In the genomic region with DNA sequence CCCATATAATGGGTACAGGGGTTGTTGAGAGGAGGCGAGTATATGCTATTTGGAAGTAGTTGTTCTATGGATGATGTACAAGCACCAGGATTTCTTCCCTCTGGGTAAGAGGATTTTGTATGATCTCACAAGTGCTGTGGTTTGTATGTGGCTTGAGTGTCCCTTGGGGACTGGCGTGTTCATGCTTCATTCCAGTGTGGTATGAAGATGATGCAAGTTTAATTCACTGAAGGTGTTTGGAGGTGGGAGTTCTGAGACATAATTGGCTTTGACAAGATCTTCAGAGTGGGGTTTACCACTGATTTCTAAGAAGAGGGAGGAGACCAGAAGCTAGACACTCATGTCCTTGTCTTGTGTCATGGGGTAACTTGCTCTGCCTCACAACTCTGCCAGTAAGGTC, we compare ENCODE assay signal across 23 mouse cellular contexts.
DNase-seq lines count a peak whose midpoint lies in the region; ATAC-seq and TF ChIP-seq lines count a peak whose summit lies in the region.
"Had no signal": no experiment of that assay in that cellular context is flagged by ENCODE, and none has a peak within 500 bp of the region (broad histone marks: within the 10 kb centered on the region; RNA-seq: fewer than 3 reads in every experiment).

No protein-coding gene starts in this region.

- no peaks in the 10 kb centered on the region for H3K27me3 ChIP-seq in C2C12 (ENCODE audit: control insufficient read depth, insufficient read depth, insufficient read length)
- no peaks in the 10 kb centered on the region for H3K27me3 ChIP-seq in myocyte (ENCODE audit: control insufficient read depth, insufficient read depth, insufficient read length)
- H3K27me3 ChIP-seq: CH12.LX; embryonic facial prominence, embryonic 13.5 days; embryonic facial prominence, embryonic 15.5 days; forebrain, embryonic 12.5 days had no signal

- H3K36me3 ChIP-seq in C2C12 (ENCODE audit: control insufficient read depth, insufficient read depth) (no peaks in the 10 kb centered on the region), myocyte (ENCODE audit: control insufficient read depth, insufficient read depth) (no peaks in the 10 kb centered on the region)
- H3K36me3 ChIP-seq: embryonic facial prominence, embryonic 13.5 days; embryonic facial prominence, embryonic 15.5 days; forebrain, embryonic 10.5 days; forebrain, embryonic 12.5 days; G1E had no signal

- no peaks in the 10 kb centered on the region for H3K79me2 ChIP-seq in C2C12 (ENCODE audit: control insufficient read depth, insufficient read depth)
- no peaks in the 10 kb centered on the region for H3K79me2 ChIP-seq in myocyte (ENCODE audit: control insufficient read depth, insufficient read depth)

- H3K4me3 ChIP-seq in C2C12 (ENCODE audit: insufficient read depth, poor library complexity, severe bottlenecking) (no peak overlapping the region), myocyte (no peak overlapping the region)
- H3K4me3 ChIP-seq: embryonic facial prominence, embryonic 13.5 days; embryonic facial prominence, embryonic 15.5 days; erythroblast, embryonic 14.5 days; forebrain, embryonic 10.5 days; forebrain, embryonic 12.5 days had no signal

- no peak for TF ChIP-seq CTCF in C2C12 (IDR thresholded peaks at IDR 0.05; ENCODE audit: control insufficient read depth, insufficient read depth, insufficient read length)

- no peak for ATAC-seq in CD4-positive, CD25-positive, alpha-beta regulatory T cell, adult 4 months
- ATAC-seq: forebrain, embryonic 14.5 days; forebrain, embryonic 16.5 days had no signal

- H3ac ChIP-seq in C2C12 (ENCODE audit: control insufficient read depth, insufficient read length, low read depth): no peak overlapping the region
- H3ac ChIP-seq in myocyte (ENCODE audit: control insufficient read depth, insufficient read length): no peak overlapping the region

- TF ChIP-seq POLR2A in myocyte (IDR thresholded peaks at IDR 0.05; ENCODE audit: insufficient read length, low read depth): no peak

- peak; percentile 59 for DNase-seq in 3134 (ENCODE audit: extremely low read depth, insufficient read length, low spot score)
- DNase-seq in retina, postnatal 1 day: no peak
- DNase-seq: adrenal gland, adult 8-10 months; adrenal gland, postnatal 14 days; adrenal gland, postnatal 36 days; B cell, adult 2 months; cerebellum, adult 11-12 months; cerebellum, adult 2 months; cerebellum, adult 9-10 months; cerebellum, postnatal 10 days; cerebellum, postnatal 25 days had no signal

- H3K79me3 ChIP-seq in C2C12 (ENCODE audit: low read depth): no peaks in the 10 kb centered on the region

- H3K4me2 ChIP-seq in myocyte (ENCODE audit: low read depth): no peak overlapping the region
- H3K4me2 ChIP-seq: embryonic facial prominence, embryonic 13.5 days; embryonic facial prominence, embryonic 15.5 days; forebrain, embryonic 12.5 days had no signal

TF ChIP-seq in C2C12, 6 proteins besides CTCF, POLR2A, EP300 and RAD21:
- TF ChIP-seq CEBPB (IDR thresholded peaks at IDR 0.05; ENCODE audit: low read depth) (peak; percentile 88), MAX (IDR thresholded peaks at IDR 0.05) (peak; percentile 29), FOSL1 (IDR thresholded peaks at IDR 0.05; ENCODE audit: insufficient read depth, low read length, poor library complexity, severe bottlenecking) (no peak), MYOG (IDR thresholded peaks at IDR 0.05; ENCODE audit: control insufficient read depth, extremely low read depth, insufficient read length) (no peak)

TF ChIP-seq in myocyte, 11 proteins besides CTCF, POLR2A, EP300 and RAD21:
- no peak for TF ChIP-seq E2F4 (IDR thresholded peaks at IDR 0.05; ENCODE audit: insufficient read depth)
- TF ChIP-seq CEBPB (IDR thresholded peaks at IDR 0.05; ENCODE audit: insufficient read depth, poor library complexity, severe bottlenecking): peak; percentile 70
- no peak for TF ChIP-seq USF1 (IDR thresholded peaks at IDR 0.05; ENCODE audit: low read depth)
